Mouse (Mus musculus) embryonic facial prominence, embryonic 11.5 days (tissue): ENCODE data around the gene Dync2h1. TPM values are rescaled to one million over a fixed set of nuclear protein-coding genes. Genes with fewer than 3 reads are reported as not detected.

ENCODE experiments used
- ATAC-seq: fragments of 200-750 bp; cut with Nextera tagmentation; replicated peaks from 2 replicates; pipeline ENCODE4 v1.8.0; 2017; ENCODE audit warnings: low read depth; ENCODE audit not compliant: insufficient number of reproducible peaks, low FRiP score, low TSS enrichment
- DNase-seq: peaks from one replicate; pipeline ENCODE4 v3.0.0-alpha.2; 2015; ENCODE audit warnings: low spot score
- H3K27ac ChIP-seq: fragments of 300-500 bp; sonication (generic); replicated peaks from 2 replicates; pipeline ENCODE4 v1.5.1; 2014; ENCODE audit warnings: mild to moderate bottlenecking, low read depth, low read length, control low read depth
- H3K27me3 ChIP-seq: fragments of 300-500 bp; sonication (generic); 2 replicates; pipeline ENCODE4 v1.6.1; 2014; ENCODE audit warnings: mild to moderate bottlenecking, low read length, moderate library complexity, mixed read lengths; ENCODE audit not compliant: control insufficient read depth, insufficient read depth
- H3K36me3 ChIP-seq: fragments of 300-500 bp; sonication (generic); replicated peaks from 2 replicates; pipeline ENCODE4 v1.6.1; 2014; ENCODE audit warnings: low read depth, mild to moderate bottlenecking, low read length, moderate library complexity, mixed read lengths; ENCODE audit not compliant: control insufficient read depth, insufficient read depth
- H3K4me1 ChIP-seq: fragments of 300-500 bp; sonication (generic); 2 replicates; pipeline ENCODE4 v1.6.1; 2014; ENCODE audit warnings: low read length, mixed read lengths; ENCODE audit not compliant: control insufficient read depth, insufficient read depth
- H3K4me2 ChIP-seq: fragments of 300-500 bp; sonication (generic); 2 replicates; pipeline ENCODE4 v1.6.1; 2014; ENCODE audit warnings: low read depth, mild to moderate bottlenecking, control low read depth, low read length, moderate library complexity
- H3K4me3 ChIP-seq: fragments of 300-500 bp; sonication (generic); 2 replicates; pipeline ENCODE4 v1.5.1; 2014; ENCODE audit warnings: low read depth, low read length, control low read depth
- H3K9ac ChIP-seq: fragments of 300-500 bp; sonication (generic); replicated peaks from 2 replicates; pipeline ENCODE4 v1.6.1; 2014; ENCODE audit warnings: mild to moderate bottlenecking, control low read depth, low read length
- H3K9me3 ChIP-seq: fragments of 300-500 bp; sonication (generic); replicated peaks from 2 replicates; pipeline ENCODE4 v1.6.1; 2016; ENCODE audit warnings: mild to moderate bottlenecking, low read length, inconsistent platforms, mixed read lengths; ENCODE audit not compliant: control insufficient read depth
- WGBS: fragments of 180-500 bp; shearing (Covaris S2); extraction: QIAGEN DNeasy Blood & Tissue Kit; methylation state at CpG from one replicate; pipeline ENCODE4 v1.1.7; 2014; 5-methylcytosine and 5-hydroxymethylcytosine counted together
- polyA plus RNA-seq: library from polyadenylated mRNA; unstranded; fragments of >200 nt; fragmentation: Nextera tagmentation; extraction: Ambion mirVana; gene quantifications from 2 replicates; pipeline ENCODE4 v1.2.1, GENCODE M21; 2014

Dync2h1 gene
- polyA plus RNA-seq, 1 experiment from 2014 or later = 24.5 TPM

GRCm38 (mm10) chr9:7014733-7015132 is 169.5 kb downstream of the Dync2h1 start:
- Histone ChIP-seq H3K9me3 (no peaks in the 10 kb centered on the region), H3K27me3 (no peaks in the 10 kb centered on the region), H3K27ac (no peak overlapping the region), H3K4me3 (no peak overlapping the region), H3K4me2 (no peak overlapping the region), H3K9ac (no peak overlapping the region), H3K4me1 (no peaks in the 10 kb centered on the region), H3K36me3 (no peaks in the 10 kb centered on the region)
- DNase-seq = no peak
- WGBS = 93% methylated on average over 1 of the region's 1 CpGs
- no peak for ATAC-seq

GRCm38 (mm10) chr9:7009785-7010184 is 174.5 kb downstream of the Dync2h1 start:
- no peak for ATAC-seq

GRCm38 (mm10) chr9:6994865-6995264 is 189.4 kb downstream of the Dync2h1 start:
- H3K9ac ChIP-seq = no peak overlapping the region
- H3K27me3 ChIP-seq = no peaks in the 10 kb centered on the region
- no peak for DNase-seq
- no peak overlapping the region for H3K27ac ChIP-seq
- no peaks in the 10 kb centered on the region for H3K4me1 ChIP-seq
- H3K4me2 ChIP-seq = no peak overlapping the region
- no peaks in the 10 kb centered on the region for H3K9me3 ChIP-seq
- 64% methylated on average over 2 of the region's 2 CpGs for WGBS
- ATAC-seq = no peak
- H3K4me3 ChIP-seq = no peak overlapping the region
- no peaks in the 10 kb centered on the region for H3K36me3 ChIP-seq

More at GRCm38 (mm10) chr9:7009785-7010184, 174.5 kb downstream of the Dync2h1 start:
- no peak overlapping the region for H3K4me3 ChIP-seq
- no peak overlapping the region for H3K9ac ChIP-seq
- H3K4me1 ChIP-seq = no peaks in the 10 kb centered on the region
- no peak for DNase-seq
- H3K27ac ChIP-seq = no peak overlapping the region
- no peaks in the 10 kb centered on the region for H3K27me3 ChIP-seq
- H3K36me3 ChIP-seq = no peaks in the 10 kb centered on the region
- no peaks in the 10 kb centered on the region for H3K9me3 ChIP-seq
- whole genome bisulfite sequencing = 71% methylated on average over 3 of the region's 3 CpGs
- no peak overlapping the region for H3K4me2 ChIP-seq

- H3K4me2 ChIP-seq = no peak overlapping the region
- H3K9me3 ChIP-seq = no peaks in the 10 kb centered on the region
- H3K36me3 ChIP-seq = no peaks in the 10 kb centered on the region
- ATAC-seq (no peak), DNase-seq (no peak)
- H3K4me3 ChIP-seq = no peak overlapping the region
- no peak overlapping the region for H3K27ac ChIP-seq
- H3K9ac ChIP-seq = no peak overlapping the region
- no peaks in the 10 kb centered on the region for H3K4me1 ChIP-seq
- no peaks in the 10 kb centered on the region for H3K27me3 ChIP-seq
These were observed 190.0 kb downstream of the Dync2h1 start for GRCm38 (mm10) chr9:6994275-6994674.

GRCm38 (mm10) chr9:6988893-6989685 is 195.2 kb downstream of the Dync2h1 start:
- DNase-seq = no peak
- WGBS = 98% methylated on average over 3 of the region's 3 CpGs
- no peaks in the 10 kb centered on the region for H3K9me3 ChIP-seq
- no peak overlapping the region for H3K4me2 ChIP-seq
- H3K27me3 ChIP-seq = no peaks in the 10 kb centered on the region
- no peak overlapping the region for H3K27ac ChIP-seq
- H3K9ac ChIP-seq = no peak overlapping the region
- H3K4me3 ChIP-seq = no peak overlapping the region
- H3K36me3 ChIP-seq = no peaks in the 10 kb centered on the region
- ATAC-seq = no peak
- H3K4me1 ChIP-seq = no peaks in the 10 kb centered on the region

GRCm38 (mm10) chr9:6986161-6986560 is 198.1 kb downstream of the Dync2h1 start:
- WGBS = 86% methylated on average over 3 of the region's 3 CpGs
- Histone ChIP-seq H3K27ac (no peak overlapping the region), H3K36me3 (no peaks in the 10 kb centered on the region), H3K9me3 (no peaks in the 10 kb centered on the region), H3K4me3 (no peak overlapping the region), H3K27me3 (no peaks in the 10 kb centered on the region), H3K4me1 (no peaks in the 10 kb centered on the region), H3K9ac (no peak overlapping the region), H3K4me2 (no peak overlapping the region)
- no peak for ATAC-seq
- no peak for DNase-seq

GRCm38 (mm10) chr9:6969171-6969570 is 215.1 kb downstream of the Dync2h1 start:
- H3K9ac ChIP-seq = no peak overlapping the region
- DNase-seq (no peak), ATAC-seq (no peak)
- H3K36me3 ChIP-seq = no peaks in the 10 kb centered on the region
- H3K27ac ChIP-seq = no peak overlapping the region
- H3K4me1 ChIP-seq = no peaks in the 10 kb centered on the region
- no peaks in the 10 kb centered on the region for H3K27me3 ChIP-seq
- 86% methylated on average over 2 of the region's 2 CpGs for WGBS
- H3K4me3 ChIP-seq = no peak overlapping the region
- H3K9me3 ChIP-seq = no peaks in the 10 kb centered on the region
- H3K4me2 ChIP-seq = no peak overlapping the region

- Histone ChIP-seq H3K9me3 (no peaks in the 10 kb centered on the region), H3K4me1 (no peaks in the 10 kb centered on the region), H3K36me3 (no peaks in the 10 kb centered on the region), H3K27me3 (no peaks in the 10 kb centered on the region), H3K4me3 (no peak overlapping the region), H3K27ac (no peak overlapping the region), H3K9ac (no peak overlapping the region), H3K4me2 (no peak overlapping the region)
- 88% methylated on average over 3 of the region's 3 CpGs for WGBS
- ATAC-seq (no peak), DNase-seq (no peak)
These were observed 219.2 kb downstream of the Dync2h1 start for GRCm38 (mm10) chr9:6965006-6965405.
